Mouse (Mus musculus) midbrain, embryonic 10.5 days (tissue): ENCODE data around the gene 2010300C02Rik. TPM values are rescaled to one million over a fixed set of nuclear protein-coding genes. Genes with fewer than 3 reads are reported as not detected.
"Not testable (repeated sequence)": the region's sequence is repeated elsewhere in the genome, so short reads cannot be mapped to it uniquely, and the experiment has no call there.

ENCODE experiments used
- DNase-seq: peaks from one replicate; pipeline ENCODE4 v3.0.0-alpha.2; 2017; ENCODE audit warnings: low spot score
- H3K27ac ChIP-seq: fragments of 300-500 bp; sonication (generic); replicated peaks from 2 replicates; pipeline ENCODE4 v1.5.1; 2016; ENCODE audit warnings: mild to moderate bottlenecking
- H3K27me3 ChIP-seq: fragments of 300-500 bp; sonication (generic); 2 replicates; pipeline ENCODE4 v1.6.1; 2016; ENCODE audit warnings: low read depth, mild to moderate bottlenecking; ENCODE audit not compliant: poor library complexity, severe bottlenecking
- H3K36me3 ChIP-seq: fragments of 300-500 bp; sonication (generic); 2 replicates; pipeline ENCODE4 v1.6.1; 2016; ENCODE audit warnings: mild to moderate bottlenecking, moderate library complexity
- H3K4me1 ChIP-seq: fragments of 300-500 bp; sonication (generic); 2 replicates; pipeline ENCODE4 v1.6.1; 2016
- H3K4me3 ChIP-seq: fragments of 300-500 bp; sonication (generic); 2 replicates; pipeline ENCODE4 v1.5.1; 2016; ENCODE audit warnings: mild to moderate bottlenecking, moderate library complexity
- H3K9me3 ChIP-seq: fragments of 300-500 bp; sonication (generic); replicated peaks from 2 replicates; pipeline ENCODE4 v1.6.1; 2016; ENCODE audit warnings: mild to moderate bottlenecking
- WGBS: fragments of 180-500 bp; shearing (Covaris S2); methylation state at CpG from one replicate; pipeline ENCODE4 v1.1.7; 2016; 5-methylcytosine and 5-hydroxymethylcytosine counted together
- polyA plus RNA-seq: library from polyadenylated mRNA; unstranded; fragments of >200 nt; fragmentation: Nextera tagmentation; extraction: Ambion mirVana; gene quantifications from 2 replicates; pipeline ENCODE4 v1.2.1, GENCODE M21; 2016

The 2010300C02Rik gene
- polyA plus RNA-seq, 1 experiment from 2014 or later, result 0.73 TPM

DNA sequence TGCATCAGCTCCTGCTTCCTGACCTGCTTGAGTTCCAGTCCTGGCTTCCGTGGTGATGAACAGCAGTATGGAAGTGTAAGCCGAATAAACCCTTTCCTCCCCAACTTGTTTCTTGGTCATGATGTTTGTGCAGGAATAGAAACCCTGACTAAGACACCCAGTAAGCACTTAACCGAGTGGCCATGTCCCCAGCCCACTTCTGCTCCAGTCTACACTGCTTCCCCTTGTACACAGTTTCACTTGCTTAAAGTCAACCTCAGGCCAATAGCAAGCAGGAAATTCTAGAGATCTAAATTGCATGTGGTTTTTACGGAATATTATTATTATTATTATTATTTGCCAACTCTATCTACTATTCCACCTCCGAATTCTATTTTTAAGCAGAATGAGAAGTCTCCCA is 114.2 kb downstream of the 2010300C02Rik start:
- not testable (repeated sequence) for DNase-seq, H3K27me3 ChIP-seq, H3K9me3 ChIP-seq, H3K27ac ChIP-seq, H3K4me3 ChIP-seq, H3K36me3 ChIP-seq
- peaks cover 12% of the 10 kb centered on the region; the same call in 1 of the 2 replicates for H3K4me1 ChIP-seq
- 85% methylated on average over 4 of the region's 5 CpGs for WGBS

DNA sequence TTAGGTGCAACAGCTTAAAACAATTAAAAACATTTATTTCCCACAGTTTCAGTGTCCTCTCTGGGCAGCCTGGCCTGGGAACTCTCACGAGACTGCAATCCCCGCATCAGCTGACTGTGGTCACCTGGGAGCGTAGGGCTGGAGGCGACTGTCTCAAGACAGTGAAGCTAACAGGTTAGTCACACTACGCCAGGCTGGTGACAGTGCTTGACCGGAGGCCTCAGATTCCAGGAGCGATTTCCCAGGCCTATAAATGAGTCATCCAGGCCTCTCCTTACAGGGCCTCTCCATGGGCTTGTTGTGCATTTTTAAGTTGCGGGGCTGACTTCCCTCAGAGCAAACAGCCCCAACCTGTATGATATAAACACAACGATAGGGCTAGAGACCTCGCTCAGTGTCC is 116.7 kb downstream of the 2010300C02Rik start:
- Histone ChIP-seq H3K9me3 (no peaks in the 10 kb centered on the region), H3K36me3 (no peaks in the 10 kb centered on the region), H3K4me1 (peaks cover 4% of the 10 kb centered on the region; the same call in 1 of the 2 replicates), H3K27me3 (no peaks in the 10 kb centered on the region), H3K4me3 (no peak overlapping the region), H3K27ac (no peak overlapping the region)
- WGBS, result 95% methylated on average over 10 of the region's 10 CpGs
- DNase-seq, result no peak

DNA sequence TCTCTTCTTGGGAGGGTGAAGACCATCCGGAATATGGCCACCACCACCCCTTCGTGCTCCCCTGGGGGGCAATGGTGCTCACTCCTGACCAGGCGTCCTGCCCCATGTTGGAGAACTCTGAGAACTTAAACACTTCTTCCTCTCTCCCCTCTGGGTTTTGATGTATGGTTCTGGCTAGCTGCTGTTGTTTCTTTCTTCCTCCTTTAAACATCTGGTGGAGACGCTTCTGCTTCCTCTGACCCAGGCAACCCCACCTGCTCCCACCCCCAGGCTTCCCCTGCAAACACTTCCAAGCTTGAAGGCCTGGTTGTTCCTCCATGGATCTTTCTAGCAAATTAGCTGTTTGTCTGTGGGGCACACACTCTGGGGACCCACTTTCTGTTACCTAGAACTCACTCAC is 117.6 kb downstream of the 2010300C02Rik start:
- 87% methylated on average over 4 of the region's 4 CpGs for WGBS
- Histone ChIP-seq H3K9me3 (no peaks in the 10 kb centered on the region), H3K27me3 (no peaks in the 10 kb centered on the region), H3K36me3 (no peaks in the 10 kb centered on the region), H3K4me1 (peaks cover 4% of the 10 kb centered on the region; the same call in 1 of the 2 replicates), H3K4me3 (no peak overlapping the region), H3K27ac (no peak overlapping the region)
- no peak for DNase-seq

DNA sequence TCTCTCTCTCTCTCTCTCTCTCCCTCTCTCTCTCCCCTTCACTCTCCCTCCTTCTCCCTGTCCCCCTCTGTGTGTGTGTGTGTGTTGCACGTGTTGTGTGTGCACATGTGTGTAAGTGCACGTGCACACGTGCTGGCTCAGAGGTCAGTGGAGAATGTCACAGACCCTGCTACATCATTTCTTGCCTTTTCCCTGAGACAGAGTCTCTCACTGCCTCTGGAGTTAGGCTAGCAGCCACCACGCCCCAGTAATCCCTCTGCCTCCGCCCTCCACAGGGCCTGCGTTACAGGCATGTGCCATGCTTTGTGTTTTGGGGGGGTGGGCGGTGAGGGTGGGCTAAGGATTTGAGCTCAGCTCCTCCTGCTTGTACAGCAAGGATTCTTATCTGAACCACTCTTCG is 118.4 kb downstream of the 2010300C02Rik start:
- Histone ChIP-seq H3K27ac (no peak overlapping the region), H3K4me3 (no peak overlapping the region), H3K9me3 (no peaks in the 10 kb centered on the region), H3K27me3 (no peaks in the 10 kb centered on the region), H3K36me3 (no peaks in the 10 kb centered on the region), H3K4me1 (peaks cover 4% of the 10 kb centered on the region; the same call in 1 of the 2 replicates)
- WGBS, result 85% methylated on average over 8 of the region's 8 CpGs
- DNase-seq, result no peak

DNA sequence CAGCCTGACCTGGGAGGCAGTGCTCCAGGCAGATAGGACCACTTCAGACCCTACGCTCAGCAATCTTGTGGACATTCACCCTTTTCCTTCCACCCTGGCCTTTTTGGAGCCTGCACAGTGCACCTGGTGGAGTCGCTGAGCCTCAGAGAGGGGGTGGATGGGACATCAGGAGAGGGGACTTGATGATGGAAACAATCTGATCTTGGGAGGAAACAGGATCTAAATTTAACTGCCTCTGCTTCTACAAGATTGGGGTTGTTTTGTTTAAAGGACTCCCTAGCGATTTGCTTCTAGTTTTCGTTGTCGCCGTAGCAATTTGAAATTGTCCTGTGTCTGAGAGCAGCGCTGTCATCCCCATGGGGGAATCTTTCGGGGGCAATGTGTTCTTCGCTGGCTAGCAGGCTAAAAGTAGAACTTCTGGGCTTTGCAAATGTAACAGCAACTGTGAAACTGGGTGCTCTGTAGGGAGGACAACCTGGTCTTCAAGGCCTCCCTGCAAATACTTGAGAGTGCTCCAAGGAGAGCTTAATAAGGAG is 119.2 kb downstream of the 2010300C02Rik start:
- DNase-seq, result no peak
- Histone ChIP-seq H3K4me1 (peaks cover 4% of the 10 kb centered on the region; the same call in 1 of the 2 replicates), H3K4me3 (no peak overlapping the region), H3K9me3 (no peaks in the 10 kb centered on the region), H3K36me3 (no peaks in the 10 kb centered on the region), H3K27ac (no peak overlapping the region), H3K27me3 (no peaks in the 10 kb centered on the region)
- WGBS, result 82% methylated on average over 9 of the region's 9 CpGs

DNA sequence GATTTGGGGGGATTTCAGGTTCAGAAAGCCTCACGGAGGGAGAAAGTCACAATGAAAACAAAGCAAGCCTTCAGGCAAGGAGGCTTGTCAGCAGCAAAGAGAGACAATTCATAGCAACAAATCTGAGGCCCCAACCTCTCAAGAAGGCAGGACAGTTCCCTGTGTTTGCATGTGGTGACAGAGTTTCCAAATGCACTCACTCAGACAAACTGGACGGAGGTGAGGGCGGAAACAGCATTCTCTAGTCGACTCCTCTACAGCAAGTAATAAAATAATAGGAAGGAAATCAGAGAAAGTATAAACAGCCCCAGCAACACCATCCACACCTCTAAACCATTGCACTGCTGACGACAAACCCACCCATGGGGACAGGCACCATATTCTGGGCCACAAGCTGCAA is 120.9 kb downstream of the 2010300C02Rik start:
- no peak for DNase-seq
- whole genome bisulfite sequencing, result 76% methylated on average over 5 of the region's 5 CpGs

DNA sequence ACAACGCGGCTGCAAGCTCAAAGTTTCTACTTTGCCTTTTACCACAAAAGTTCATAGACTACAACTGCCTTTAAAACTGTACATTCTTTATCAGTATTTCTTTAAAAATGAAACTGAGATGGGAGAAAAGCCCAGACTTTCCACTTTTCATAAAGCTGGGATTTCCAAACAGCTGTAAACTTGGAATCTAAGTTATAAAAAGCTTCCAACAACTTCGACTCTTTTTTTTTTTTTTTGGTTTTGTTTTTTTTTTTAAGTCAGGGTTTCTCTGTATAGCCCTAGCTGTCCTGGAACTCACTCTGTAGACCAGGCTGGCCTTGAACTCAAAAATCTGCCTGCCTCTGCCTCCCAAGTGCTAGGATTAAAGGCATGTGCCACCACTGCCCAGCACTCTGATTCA is 125.1 kb downstream of the 2010300C02Rik start:
- WGBS, result 90% methylated on average over 3 of the region's 3 CpGs
- DNase-seq, H3K4me3 ChIP-seq, H3K36me3 ChIP-seq, H3K27ac ChIP-seq, H3K4me1 ChIP-seq, H3K27me3 ChIP-seq, H3K9me3 ChIP-seq: not testable (repeated sequence)

More for the DNA sequence above, 120.9 kb downstream of the 2010300C02Rik start:
- H3K36me3 ChIP-seq, result no peaks in the 10 kb centered on the region
- H3K27ac ChIP-seq, result no peak overlapping the region
- H3K27me3 ChIP-seq, result no peaks in the 10 kb centered on the region
- peaks cover 4% of the 10 kb centered on the region; the same call in 1 of the 2 replicates for H3K4me1 ChIP-seq
- no peaks in the 10 kb centered on the region for H3K9me3 ChIP-seq
- no peak overlapping the region for H3K4me3 ChIP-seq

DNA sequence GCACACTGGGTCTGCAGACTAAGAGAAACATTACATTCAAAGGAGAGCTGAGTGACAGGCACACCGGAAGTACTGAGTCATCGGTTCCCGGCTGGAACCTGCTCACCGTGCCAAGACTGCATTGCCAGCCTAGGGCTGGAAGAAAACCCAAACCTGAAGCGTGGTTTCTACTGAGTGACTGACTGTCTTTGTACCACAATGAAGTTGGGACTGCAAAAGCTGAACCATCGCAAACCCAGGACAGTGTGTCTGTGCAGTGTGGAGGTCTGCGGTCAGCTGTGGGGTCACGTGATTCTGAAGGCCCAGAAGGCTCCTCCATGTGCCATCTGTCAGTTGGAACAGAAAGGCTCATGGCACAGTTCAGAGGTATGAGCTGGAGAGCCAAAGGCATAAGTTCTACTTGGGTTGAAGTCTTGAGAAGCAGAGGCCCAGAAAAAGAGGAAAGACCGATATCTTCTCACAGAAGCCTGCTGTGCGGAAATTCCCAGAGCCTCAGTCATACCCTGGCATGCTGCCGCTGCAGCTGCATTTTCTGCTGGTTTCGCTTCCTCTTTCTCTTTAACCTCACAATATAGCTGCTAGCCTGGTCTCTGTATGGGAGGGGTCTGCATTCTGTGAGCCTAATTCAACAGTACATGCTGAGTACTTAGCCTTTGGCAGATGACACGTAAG is 133.9 kb downstream of the 2010300C02Rik start:
- H3K4me3 ChIP-seq, result no peak overlapping the region
- no peak for DNase-seq

DNA sequence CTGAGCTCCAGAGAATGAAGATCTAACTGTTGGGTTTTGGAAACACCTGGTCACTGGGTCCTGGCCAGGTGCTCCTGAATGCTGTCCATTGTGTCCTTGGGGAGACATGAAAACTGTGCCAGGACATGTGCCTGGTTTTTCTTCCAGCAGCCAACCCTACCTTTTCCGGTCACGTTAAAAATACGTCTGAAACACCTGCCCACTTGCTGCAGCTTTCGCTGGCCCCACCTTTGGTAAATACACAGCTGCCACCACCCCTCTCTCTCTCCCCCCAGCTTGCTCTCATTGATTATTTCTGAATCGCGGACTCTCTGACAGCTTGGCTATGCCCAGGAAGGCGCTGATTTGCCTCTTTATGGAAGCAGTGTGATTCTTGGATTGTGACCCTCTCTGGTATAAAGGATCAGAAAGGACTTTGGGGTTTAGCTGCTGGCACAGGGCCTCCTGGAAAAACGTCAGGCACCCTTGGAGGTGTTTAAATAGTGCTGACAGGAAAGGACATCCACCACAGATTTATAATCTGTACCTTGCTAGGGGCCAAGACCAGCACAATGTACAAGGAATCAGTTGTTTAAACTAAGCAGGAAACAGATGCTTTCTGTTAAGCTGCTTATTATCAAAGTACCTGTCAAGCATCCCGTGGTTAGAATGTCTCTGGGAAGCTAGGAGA is 136.0 kb downstream of the 2010300C02Rik start:
- no peaks in the 10 kb centered on the region for H3K4me1 ChIP-seq
- 84% methylated on average over 9 of the region's 9 CpGs for WGBS
- H3K36me3 ChIP-seq, result no peaks in the 10 kb centered on the region
- H3K27ac ChIP-seq, result no peak overlapping the region
- no peak overlapping the region for H3K4me3 ChIP-seq
- no peaks in the 10 kb centered on the region for H3K9me3 ChIP-seq
- H3K27me3 ChIP-seq, result no peaks in the 10 kb centered on the region
- no peak for DNase-seq

More for the DNA sequence above, 133.9 kb downstream of the 2010300C02Rik start:
- Histone ChIP-seq H3K4me1 (no peaks in the 10 kb centered on the region), H3K36me3 (no peaks in the 10 kb centered on the region), H3K27me3 (no peaks in the 10 kb centered on the region), H3K27ac (no peak overlapping the region), H3K9me3 (no peaks in the 10 kb centered on the region)
- 90% methylated on average over 13 of the region's 13 CpGs for WGBS

DNA sequence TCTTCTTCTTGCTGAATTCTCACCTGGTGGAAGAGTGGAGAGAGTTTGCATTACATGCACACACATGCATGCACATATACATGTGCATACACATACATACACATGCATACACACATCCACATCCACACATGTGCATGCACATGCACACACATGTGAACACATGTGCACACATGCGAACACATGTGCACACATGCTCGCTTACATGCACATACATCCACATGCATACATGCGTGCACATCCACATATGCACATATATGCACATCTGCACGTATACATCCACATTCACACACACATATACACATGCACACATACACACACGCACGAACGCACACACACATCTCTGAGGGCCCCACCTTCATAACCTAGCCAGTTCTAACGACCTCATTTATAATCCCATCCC is 136.7 kb downstream of the 2010300C02Rik start:
- Histone ChIP-seq H3K4me1 (no peaks in the 10 kb centered on the region), H3K4me3 (no peak overlapping the region), H3K27me3 (no peaks in the 10 kb centered on the region), H3K27ac (no peak overlapping the region), H3K9me3 (no peaks in the 10 kb centered on the region), H3K36me3 (no peaks in the 10 kb centered on the region)
- 92% methylated on average over 8 of the region's 8 CpGs for WGBS
- no peak for DNase-seq

DNA sequence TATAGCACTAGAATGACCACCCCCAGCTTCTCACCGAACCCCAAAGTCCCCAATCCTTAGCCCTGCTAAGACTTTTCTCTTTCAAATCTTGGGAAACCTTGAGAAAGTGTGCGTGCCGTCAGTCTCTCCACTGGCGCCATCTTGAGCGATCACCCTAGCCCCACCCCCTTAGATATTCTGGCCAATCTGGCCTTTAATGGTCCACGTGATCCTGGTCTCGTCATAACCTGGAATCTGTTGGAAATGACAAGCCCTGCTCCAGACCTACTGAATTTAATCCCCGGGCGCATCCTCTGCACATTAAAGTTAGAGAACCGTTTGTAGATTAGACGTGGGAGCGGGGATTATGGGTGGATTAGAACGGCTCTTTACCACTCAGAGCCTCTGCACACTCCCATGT is 140.2 kb downstream of the 2010300C02Rik start:
- Histone ChIP-seq H3K4me1 (no peaks in the 10 kb centered on the region), H3K4me3 (no peak overlapping the region), H3K9me3 (no peaks in the 10 kb centered on the region; the same call in 1 of the 2 replicates), H3K27ac (no peak overlapping the region), H3K27me3 (no peaks in the 10 kb centered on the region), H3K36me3 (no peaks in the 10 kb centered on the region)
- 95% methylated on average over 13 of the region's 13 CpGs for WGBS
- DNase-seq, result no peak

DNA sequence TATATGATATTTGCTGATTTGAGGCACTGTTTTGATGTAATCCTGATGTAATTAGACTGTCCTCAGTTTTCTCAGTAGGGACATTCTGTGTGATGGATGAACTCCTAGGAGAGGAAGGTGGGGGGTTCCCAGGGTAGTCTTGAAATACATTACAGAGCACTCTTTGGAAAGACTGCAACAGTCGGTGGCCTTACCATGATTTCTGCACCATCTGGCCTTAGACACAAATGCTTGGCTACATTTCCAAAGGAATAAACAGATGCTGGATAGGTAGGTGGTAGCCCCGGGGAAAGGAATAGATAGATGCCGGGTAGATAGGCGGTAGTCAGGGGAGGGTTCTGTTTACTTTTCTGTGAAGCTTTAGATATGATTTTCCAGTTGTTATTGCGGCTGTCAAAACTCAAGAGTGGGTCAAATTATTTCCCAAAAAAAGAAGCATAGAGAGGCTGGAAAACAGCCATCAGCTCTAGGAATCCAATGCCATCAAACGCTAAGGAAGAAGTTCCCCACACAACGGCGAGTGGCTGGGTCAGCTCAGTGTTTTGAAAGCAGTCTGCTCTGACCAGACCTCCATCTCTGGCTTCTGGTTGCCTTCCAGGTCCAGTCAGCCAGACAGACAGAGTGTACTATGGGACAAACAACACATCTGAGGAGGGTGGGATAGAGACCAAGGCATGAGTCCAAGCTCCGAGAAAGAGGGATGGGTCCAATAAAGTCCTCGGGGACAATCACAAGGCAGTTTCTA is 147.2 kb downstream of the 2010300C02Rik start:
- Histone ChIP-seq H3K4me1 (no peaks in the 10 kb centered on the region), H3K9me3 (no peaks in the 10 kb centered on the region; the same call in 1 of the 2 replicates), H3K27me3 (no peaks in the 10 kb centered on the region), H3K27ac (no peak overlapping the region), H3K4me3 (no peak overlapping the region), H3K36me3 (no peaks in the 10 kb centered on the region)
- DNase-seq, result no peak
- WGBS, result 91% methylated on average over 10 of the region's 10 CpGs
